Mouse (Mus musculus) megakaryocyte, embryonic 14.5 days (primary cell): ENCODE results near the gene Myo5c. TPM values are rescaled to one million over a fixed set of nuclear protein-coding genes. Genes with fewer than 3 reads are reported as not detected.

Experiments
- H3K27me3 ChIP-seq: replicated peaks from 2 replicates; pipeline ENCODE3; 2012; ENCODE audit warnings: inconsistent platforms
- H3K36me3 ChIP-seq: replicated peaks from 2 replicates; pipeline ENCODE3; 2012; ENCODE audit warnings: low read length, inconsistent platforms, mixed read lengths
- H3K4me1 ChIP-seq: 2 replicates; pipeline ENCODE4 v1.6.1; 2012; ENCODE audit warnings: inconsistent platforms
- H3K4me3 ChIP-seq: replicated peaks from 2 replicates; pipeline ENCODE3; 2012; ENCODE audit warnings: moderate library complexity, mild to moderate bottlenecking, inconsistent platforms
- H3K9me3 ChIP-seq: 2 replicates; pipeline ENCODE4 v1.6.1; 2012; ENCODE audit warnings: inconsistent platforms
- FLI1 ChIP-seq: IDR thresholded peaks from 2 replicates; pipeline ENCODE4 v1.6.1; 2012; ENCODE audit warnings: low read length, inconsistent platforms, mixed read lengths
- GATA1 ChIP-seq: IDR thresholded peaks from 3 replicates; pipeline ENCODE4 v1.6.1; 2012; ENCODE audit warnings: mixed read lengths, low read length, inconsistent platforms, borderline replicate concordance
- polyA plus RNA-seq: library from polyadenylated mRNA; stranded (reverse); fragments of >175 nt; gene quantifications from 2 replicates; pipeline ENCODE4 v1.2.3, GENCODE M21; 2012; ENCODE audit warnings: low replicate concordance; ENCODE audit not compliant: insufficient read depth

The Myo5c gene
- polyA plus RNA-seq, 1 experiment = 0.27 TPM

DNA sequence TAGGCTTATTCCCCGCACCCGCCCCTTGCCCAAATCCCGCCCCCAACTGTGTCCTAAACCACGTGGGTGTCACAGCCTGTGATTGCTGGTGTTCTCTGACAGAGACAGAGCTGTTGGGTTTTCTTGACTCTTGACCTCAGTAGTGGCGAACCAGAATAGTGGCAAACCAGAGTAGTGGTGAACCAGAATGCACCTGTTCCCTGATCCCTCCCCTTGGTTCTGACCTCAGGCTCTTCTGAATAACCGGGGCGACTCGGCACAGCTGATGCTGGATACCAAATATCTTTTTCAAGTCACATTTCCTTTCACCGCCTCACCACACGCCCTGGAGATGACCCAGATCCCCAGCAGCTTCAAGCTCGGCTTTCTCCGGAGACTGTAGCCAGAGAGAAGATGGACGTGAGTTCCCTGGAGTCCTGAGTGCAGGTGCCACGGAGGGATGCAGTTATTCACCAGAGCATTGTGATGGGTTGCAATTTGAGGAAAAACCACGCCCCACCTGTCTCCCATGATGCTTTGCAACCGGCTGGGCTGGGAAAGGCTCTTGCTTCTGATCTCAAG is 72.0 kb downstream of the Myo5c start:
- H3K27me3 ChIP-seq = peaks cover 6% of the 10 kb centered on the region
- no peak overlapping the region for H3K4me3 ChIP-seq
- no peaks in the 10 kb centered on the region for H3K9me3 ChIP-seq
- TF ChIP-seq FLI1 (no peak), GATA1 (no peak)
- peaks cover 27% of the 10 kb centered on the region for H3K4me1 ChIP-seq
- no peaks in the 10 kb centered on the region for H3K36me3 ChIP-seq

- TF ChIP-seq FLI1 (no peak), GATA1 (no peak)
- Histone ChIP-seq H3K9me3 (no peaks in the 10 kb centered on the region), H3K4me1 (peaks cover 29% of the 10 kb centered on the region), H3K36me3 (no peaks in the 10 kb centered on the region), H3K4me3 (no peak overlapping the region), H3K27me3 (peaks cover 8% of the 10 kb centered on the region)
Observed at GRCm38 (mm10) chr9:75304286-75304685, 72.5 kb downstream of the Myo5c start.

DNA sequence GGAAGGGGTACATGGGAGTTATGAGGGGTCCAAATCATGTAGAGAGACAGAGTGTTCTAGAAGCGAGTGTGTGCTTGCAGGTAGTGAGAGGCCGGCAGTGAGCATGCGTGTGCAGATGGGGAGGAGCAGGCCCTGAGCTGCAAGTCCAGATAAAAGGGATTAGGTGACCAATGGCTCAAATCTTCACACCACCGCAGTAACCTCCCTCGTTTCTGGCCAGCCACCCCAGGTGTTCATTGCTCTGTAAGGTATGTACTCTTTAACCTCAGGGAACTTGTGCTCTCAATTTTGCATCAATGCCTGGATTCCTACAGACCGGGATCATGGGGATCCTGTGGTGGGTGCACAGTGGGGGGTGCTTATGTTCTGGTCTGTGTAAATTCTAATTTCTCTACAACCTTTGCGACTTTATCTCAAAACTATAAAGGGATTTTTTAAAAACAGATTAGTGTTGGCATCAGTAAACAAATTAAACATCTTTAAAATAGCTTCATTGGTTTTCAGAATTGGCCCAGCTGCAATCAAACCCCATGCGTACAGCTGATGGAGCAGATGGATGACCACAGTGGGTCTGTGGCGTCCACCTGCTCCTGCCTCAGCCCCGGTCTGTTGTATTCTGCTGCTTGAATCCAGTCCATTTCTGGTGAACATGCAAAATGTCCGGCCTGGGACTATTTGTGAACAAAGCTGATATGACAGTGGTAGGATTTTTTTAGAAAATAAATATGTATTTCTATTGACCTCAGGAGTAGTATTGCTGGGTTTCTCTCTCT is 74.5 kb downstream of the Myo5c start, which contains the start of gene Gnb5:
Gene Gnb5 (plus strand): TSS at position 163 of the 773 bp plus-strand sequence.
- no peaks in the 10 kb centered on the region for H3K9me3 ChIP-seq
- no peak within 1 kb of the TSS for H3K4me3 ChIP-seq
- peaks cover 33% of the 10 kb centered on the region for H3K4me1 ChIP-seq
- H3K36me3 ChIP-seq = no peaks in the 10 kb centered on the region
- peaks cover 13% of the 10 kb centered on the region for H3K27me3 ChIP-seq
- TF ChIP-seq GATA1 (no peak), FLI1 (no peak)

DNA sequence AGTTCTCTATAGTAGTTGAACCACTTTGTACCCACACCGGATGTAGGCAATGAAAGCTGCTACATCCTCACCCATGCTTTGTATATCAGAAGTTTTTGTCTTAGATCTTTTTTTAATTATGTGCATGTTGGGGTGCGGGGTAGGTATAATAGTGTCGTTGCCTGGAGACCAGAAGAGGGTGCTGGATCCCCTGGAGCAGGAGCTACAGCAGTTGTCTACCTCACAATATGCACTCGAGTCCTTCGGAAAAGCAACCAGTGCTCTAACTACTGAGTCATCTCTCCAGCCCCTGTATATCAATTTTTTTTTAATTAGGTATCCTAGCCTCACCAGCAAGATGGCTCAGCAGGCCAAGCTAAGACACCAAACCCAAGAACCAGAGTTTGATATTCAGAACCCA is 75.2 kb downstream of the Myo5c start:
- H3K36me3 ChIP-seq = no peaks in the 10 kb centered on the region
- TF ChIP-seq FLI1 = no peak
- peaks cover 40% of the 10 kb centered on the region for H3K4me1 ChIP-seq
- no peak overlapping the region for H3K4me3 ChIP-seq
- peaks cover 13% of the 10 kb centered on the region for H3K27me3 ChIP-seq
- no peaks in the 10 kb centered on the region for H3K9me3 ChIP-seq

DNA sequence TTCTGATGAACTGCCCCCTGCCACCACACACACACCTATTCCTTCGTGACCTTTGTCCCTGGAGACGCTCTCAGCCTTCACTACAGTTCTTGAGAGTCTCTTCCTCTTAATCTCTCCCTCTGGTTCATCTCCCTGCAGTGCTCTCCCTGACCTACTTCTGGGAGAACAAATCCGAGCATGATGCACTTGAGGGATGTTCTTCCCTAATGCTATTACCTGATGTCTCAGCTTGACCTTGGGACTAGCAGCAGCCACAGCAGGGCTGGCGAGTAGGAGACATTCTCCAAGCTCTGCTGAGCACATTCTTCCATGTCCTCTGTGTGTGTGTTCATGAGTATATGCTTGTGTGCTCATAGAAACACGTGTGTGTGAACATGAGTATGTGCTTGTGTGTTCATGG is 76.8 kb downstream of the Myo5c start:
- Histone ChIP-seq H3K9me3 (no peaks in the 10 kb centered on the region), H3K27me3 (peaks cover 13% of the 10 kb centered on the region), H3K4me1 (peaks cover 53% of the 10 kb centered on the region), H3K36me3 (no peaks in the 10 kb centered on the region), H3K4me3 (no peak overlapping the region)
- no peak for TF ChIP-seq GATA1

- TF ChIP-seq FLI1 (no peak), GATA1 (no peak)
- H3K4me3 ChIP-seq = no peak overlapping the region
Observed at GRCm38 (mm10) chr9:75312008-75312407, 80.2 kb downstream of the Myo5c start.

DNA sequence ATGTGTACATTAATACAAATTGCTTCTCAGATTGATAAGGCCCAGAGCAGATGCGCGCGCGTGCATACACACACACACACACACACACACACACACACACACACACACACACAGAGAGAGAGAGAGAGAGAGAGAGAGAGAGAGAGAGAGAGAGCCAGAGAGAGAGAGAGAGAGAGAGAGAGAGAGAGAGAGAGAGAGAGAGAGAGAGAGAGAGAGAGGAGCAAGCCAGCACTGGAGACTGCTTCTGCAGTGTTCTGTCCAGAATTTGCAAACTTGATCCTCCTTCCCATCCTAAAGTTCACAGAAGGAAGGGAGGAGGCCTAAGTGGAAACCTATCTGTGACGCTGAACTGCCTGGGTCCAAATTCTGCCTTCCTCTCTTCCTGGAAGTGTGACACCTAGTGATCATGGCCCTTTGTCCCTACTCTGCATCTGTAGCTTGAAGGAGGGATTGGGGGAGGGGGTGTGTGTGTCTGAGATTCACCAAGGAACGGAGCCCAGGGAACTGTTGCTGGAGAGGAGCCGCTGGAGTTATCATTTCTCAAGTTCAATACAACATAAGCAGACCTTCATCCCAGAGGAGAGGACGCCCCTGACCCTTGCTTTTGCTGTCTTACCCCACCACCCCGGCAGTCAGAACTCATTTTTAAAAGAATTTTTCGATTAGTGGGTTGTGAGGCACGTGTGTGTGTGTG is 81.5 kb downstream of the Myo5c start:
- TF ChIP-seq GATA1 = no peak
- TF ChIP-seq FLI1 = no peak
- Histone ChIP-seq H3K4me1 (peaks cover 80% of the 10 kb centered on the region), H3K9me3 (no peaks in the 10 kb centered on the region), H3K4me3 (peak overlapping the region; percentile 96), H3K27me3 (peaks cover 13% of the 10 kb centered on the region), H3K36me3 (peaks cover 23% of the 10 kb centered on the region)

More at GRCm38 (mm10) chr9:75312008-75312407, 80.2 kb downstream of the Myo5c start:
- Histone ChIP-seq H3K9me3 (no peaks in the 10 kb centered on the region), H3K36me3 (peaks cover 11% of the 10 kb centered on the region), H3K4me1 (peaks cover 74% of the 10 kb centered on the region), H3K27me3 (peaks cover 13% of the 10 kb centered on the region)

DNA sequence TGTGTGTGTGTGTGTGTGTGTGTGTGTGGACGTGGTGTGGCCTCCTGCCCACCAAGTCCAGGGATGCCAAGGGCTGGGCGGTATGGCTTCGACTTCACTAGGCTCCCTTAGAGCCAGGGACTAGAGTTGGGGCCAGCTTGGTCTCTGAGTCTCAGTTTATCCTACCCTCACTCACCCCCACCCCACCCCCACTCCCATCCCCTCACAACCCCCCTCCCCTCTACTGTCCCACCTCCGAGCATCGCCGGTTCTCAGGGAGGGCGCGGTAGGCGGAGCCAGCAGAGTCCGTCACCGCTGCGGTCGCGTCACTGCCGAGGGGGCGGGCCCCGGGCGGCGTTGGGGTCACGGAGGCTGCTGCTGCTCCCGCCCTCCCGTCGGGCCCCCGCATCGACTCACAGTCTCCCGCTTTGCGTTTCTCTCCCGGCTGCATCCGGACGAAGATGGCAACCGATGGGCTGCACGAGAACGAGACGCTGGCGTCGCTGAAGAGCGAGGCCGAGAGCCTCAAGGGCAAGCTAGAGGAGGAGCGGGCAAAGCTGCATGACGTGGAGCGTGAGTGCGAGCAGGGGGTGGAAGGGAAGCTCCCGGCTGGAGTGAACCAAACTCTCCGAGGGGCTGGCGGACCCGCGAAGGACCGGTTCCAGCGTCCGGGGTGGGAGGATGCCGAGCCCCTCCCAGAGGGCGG is 82.2 kb downstream of the Myo5c start:
- Histone ChIP-seq H3K9me3 (no peaks in the 10 kb centered on the region), H3K4me1 (peaks cover 83% of the 10 kb centered on the region), H3K4me3 (peak overlapping the region; percentile 96), H3K27me3 (peaks cover 10% of the 10 kb centered on the region), H3K36me3 (peaks cover 30% of the 10 kb centered on the region)
- TF ChIP-seq FLI1 = no peak

DNA sequence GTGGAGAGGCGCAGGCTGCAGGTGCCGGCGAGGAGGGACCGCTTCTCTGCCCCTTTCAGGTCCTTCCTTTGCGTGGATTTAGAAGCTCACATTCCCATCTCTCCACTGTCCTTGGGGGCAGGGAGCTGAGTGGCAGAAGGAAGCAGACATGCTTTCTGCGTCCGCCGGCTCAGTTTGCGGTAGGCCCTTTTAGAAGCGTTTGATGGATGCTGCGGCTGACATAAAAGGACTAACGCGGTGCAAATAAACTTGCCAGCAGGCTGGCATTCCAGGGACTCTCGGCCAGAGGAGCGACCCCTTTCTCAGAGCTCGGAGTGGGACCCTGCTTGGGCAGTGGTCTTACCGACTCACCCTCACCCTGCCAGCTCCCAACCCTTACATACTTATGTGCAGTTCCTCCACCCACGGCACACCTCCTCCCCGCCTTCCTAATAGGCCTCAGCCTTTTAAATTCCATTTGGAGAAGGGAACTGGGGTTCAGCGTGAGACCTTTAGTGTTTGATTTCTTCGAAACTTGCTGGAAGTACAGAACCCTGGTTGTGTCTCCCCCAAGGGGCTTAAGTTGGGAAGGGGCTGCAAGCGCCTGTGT is 82.8 kb downstream of the Myo5c start:
- no peak for TF ChIP-seq GATA1
- no peak for TF ChIP-seq FLI1
- peaks cover 37% of the 10 kb centered on the region for H3K36me3 ChIP-seq
- H3K9me3 ChIP-seq = no peaks in the 10 kb centered on the region
- peaks cover 85% of the 10 kb centered on the region for H3K4me1 ChIP-seq
- peak overlapping the region; percentile 96 for H3K4me3 ChIP-seq
- H3K27me3 ChIP-seq = peaks cover 5% of the 10 kb centered on the region
